Mouse (Mus musculus) bone marrow macrophage, adult 2 months (primary cell): ENCODE results near the gene Coq5.

Experiments
- CTCF ChIP-seq: IDR thresholded peaks from 2 replicates; pipeline ENCODE4 v1.5.1; 2012; ENCODE audit warnings: low read depth, mild to moderate bottlenecking, low read length, moderate library complexity
- POLR2A ChIP-seq: IDR thresholded peaks from 2 replicates; pipeline ENCODE4 v1.6.1; 2012; ENCODE audit warnings: mild to moderate bottlenecking, low read depth, low read length, borderline replicate concordance

GRCm38 (mm10) chr5:115232516-115232915 lies 47.0 kb upstream of the Coq5 start:
- TF ChIP-seq POLR2A (no peak), CTCF (no peak)
